Mouse (Mus musculus) heart, adult 18-20 months (tissue): ENCODE measurements at regions not wholly inside any gene's neighbourhood (a gene's known extent, or its start where the extent isn't known, plus 50 kb on each side); places are given as distances from the start of the nearest gene placed in this dataset.
A peak's percentile ranks its signal among the peaks of the same experiment; 100 is the strongest.

Source experiments
- DNase-seq, 2 experiments: peaks; one replicate each; pipeline ENCODE4 v3.0.0; 2021 to 2022; ENCODE audit warnings: mixed read lengths in 1 of 2

DNA sequence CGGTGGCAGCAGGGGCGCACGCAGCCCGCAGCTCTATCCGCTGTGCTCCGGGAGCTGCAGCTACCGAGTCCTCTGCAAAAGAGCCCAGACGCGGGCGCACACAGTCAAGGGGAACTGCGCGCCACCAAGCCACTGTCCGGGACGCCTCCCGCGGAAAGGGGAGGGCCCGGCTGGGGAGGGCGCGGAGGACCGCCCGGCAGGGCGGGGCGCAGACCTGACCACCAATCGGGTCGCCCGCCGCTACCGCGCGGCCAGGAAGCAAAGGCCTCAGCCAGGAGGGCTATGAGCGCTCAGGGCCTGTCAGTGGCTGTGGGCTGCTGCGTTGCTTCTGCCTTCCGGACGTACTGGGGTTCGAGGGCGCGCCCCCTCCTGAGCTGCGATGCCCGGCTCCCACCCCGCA, 1034.5 kb downstream of the Gm10330 start:
- peak; percentile 15 to 56 for DNase-seq

- DNase-seq, result peak; percentile 4 to 5
Measured at GRCm38 (mm10) chr12:22745067-22745466, 1035.0 kb downstream of the Gm10330 start.
